Mouse (Mus musculus) ES-Bruce4 (cell line): ENCODE data around the gene Cox17. TPM values are rescaled to one million over a fixed set of nuclear protein-coding genes. Genes with fewer than 3 reads are reported as not detected.

Experiments used
- H3K27ac ChIP-seq: 2 replicates; pipeline ENCODE4 v1.5.1; 2012; ENCODE audit warnings: low read length, inconsistent platforms; ENCODE audit not compliant: insufficient read depth
- H3K27me3 ChIP-seq: 2 replicates; pipeline ENCODE4 v1.6.1; 2012; ENCODE audit warnings: mild to moderate bottlenecking, low read length, inconsistent platforms; ENCODE audit not compliant: control insufficient read depth, poor library complexity, insufficient read depth, severe bottlenecking
- H3K36me3 ChIP-seq: 2 replicates; pipeline ENCODE4 v1.6.1; 2012; ENCODE audit warnings: inconsistent platforms, mild to moderate bottlenecking, low read length, moderate library complexity; ENCODE audit not compliant: control insufficient read depth, poor library complexity, insufficient read depth, severe bottlenecking
- H3K4me1 ChIP-seq: one replicate; pipeline ENCODE4 v1.8.1; 2011; ENCODE audit warnings: low read length; ENCODE audit not compliant: control insufficient read depth, insufficient read depth
- H3K4me3 ChIP-seq: 2 replicates; pipeline ENCODE4 v1.5.1; 2011; ENCODE audit warnings: low read depth, mild to moderate bottlenecking, low read length
- H3K9ac ChIP-seq: 2 replicates; pipeline ENCODE4 v1.6.1; 2012; ENCODE audit warnings: low read depth, mild to moderate bottlenecking, inconsistent platforms; ENCODE audit not compliant: poor library complexity, severe bottlenecking
- H3K9me3 ChIP-seq: replicated peaks from 2 replicates; pipeline ENCODE4 v1.6.1; 2012; ENCODE audit warnings: mild to moderate bottlenecking, low read length, inconsistent platforms; ENCODE audit not compliant: control insufficient read depth, poor library complexity, insufficient read depth, severe bottlenecking
- CTCF ChIP-seq: IDR thresholded peaks from one replicate; pipeline ENCODE4 v1.8.1; 2011; ENCODE audit warnings: low read depth, low read length
- EP300 ChIP-seq: IDR thresholded peaks from 2 replicates; pipeline ENCODE4 v1.6.1; 2011; ENCODE audit warnings: low read depth, low read length; ENCODE audit not compliant: insufficient read depth
- POLR2A ChIP-seq: IDR thresholded peaks from one replicate; pipeline ENCODE4 v1.8.1; 2011; ENCODE audit warnings: low read length; ENCODE audit not compliant: insufficient read depth
- polyA plus RNA-seq: library from polyadenylated mRNA; stranded (reverse); fragments of >200 nt; gene quantifications from 2 replicates; pipeline ENCODE4 v1.2.4, GENCODE M21; 2011; ENCODE audit warnings: low read depth; ENCODE audit not compliant: missing spikeins, insufficient read depth, insufficient read length

Gene Cox17
- polyA plus RNA-seq, 1 experiment, result 226 TPM

- H3K27me3 ChIP-seq, result no peaks in the 10 kb centered on the region
- no peaks in the 10 kb centered on the region for H3K36me3 ChIP-seq
- peaks cover 4% of the 10 kb centered on the region for H3K4me1 ChIP-seq
- no peaks in the 10 kb centered on the region for H3K9me3 ChIP-seq
- H3K27ac ChIP-seq, result no peak overlapping the region
- TF ChIP-seq POLR2A (no peak), CTCF (no peak), EP300 (no peak)
- H3K9ac ChIP-seq, result no peak overlapping the region
- H3K4me3 ChIP-seq, result no peak overlapping the region
Observed at GRCm38 (mm10) chr16:38396155-38396554, 49.4 kb downstream of the Cox17 start.

- no peaks in the 10 kb centered on the region for H3K36me3 ChIP-seq
- H3K4me1 ChIP-seq, result peaks cover 4% of the 10 kb centered on the region
- H3K9ac ChIP-seq, result no peak overlapping the region
Observed at GRCm38 (mm10) chr16:38398266-38398665, 51.5 kb downstream of the Cox17 start.

GRCm38 (mm10) chr16:38399076-38399475 is 52.3 kb downstream of the Cox17 start:
- Histone ChIP-seq H3K4me1 (peaks cover 4% of the 10 kb centered on the region), H3K9me3 (no peaks in the 10 kb centered on the region), H3K27ac (no peak overlapping the region), H3K4me3 (no peak overlapping the region), H3K36me3 (no peaks in the 10 kb centered on the region), H3K27me3 (no peaks in the 10 kb centered on the region), H3K9ac (no peak overlapping the region)
- TF ChIP-seq EP300, result no peak
- no peak for TF ChIP-seq POLR2A
- TF ChIP-seq CTCF, result no peak

More at GRCm38 (mm10) chr16:38398266-38398665, 51.5 kb downstream of the Cox17 start:
- Histone ChIP-seq H3K9me3 (no peaks in the 10 kb centered on the region), H3K27me3 (no peaks in the 10 kb centered on the region), H3K27ac (no peak overlapping the region), H3K4me3 (no peak overlapping the region)
- no peak for TF ChIP-seq EP300
- no peak for TF ChIP-seq POLR2A
- no peak for TF ChIP-seq CTCF

GRCm38 (mm10) chr16:38399531-38400231 is 52.9 kb downstream of the Cox17 start:
- TF ChIP-seq CTCF (no peak), EP300 (no peak), POLR2A (no peak)
- Histone ChIP-seq H3K36me3 (no peaks in the 10 kb centered on the region), H3K9me3 (no peaks in the 10 kb centered on the region), H3K4me3 (peak overlapping the region; percentile 51), H3K4me1 (peaks cover 4% of the 10 kb centered on the region), H3K9ac (peak overlapping the region; percentile 24; the same call in 1 of the 2 replicates), H3K27me3 (no peaks in the 10 kb centered on the region), H3K27ac (peak overlapping the region; percentile 16; the same call in 1 of the 2 replicates)

DNA sequence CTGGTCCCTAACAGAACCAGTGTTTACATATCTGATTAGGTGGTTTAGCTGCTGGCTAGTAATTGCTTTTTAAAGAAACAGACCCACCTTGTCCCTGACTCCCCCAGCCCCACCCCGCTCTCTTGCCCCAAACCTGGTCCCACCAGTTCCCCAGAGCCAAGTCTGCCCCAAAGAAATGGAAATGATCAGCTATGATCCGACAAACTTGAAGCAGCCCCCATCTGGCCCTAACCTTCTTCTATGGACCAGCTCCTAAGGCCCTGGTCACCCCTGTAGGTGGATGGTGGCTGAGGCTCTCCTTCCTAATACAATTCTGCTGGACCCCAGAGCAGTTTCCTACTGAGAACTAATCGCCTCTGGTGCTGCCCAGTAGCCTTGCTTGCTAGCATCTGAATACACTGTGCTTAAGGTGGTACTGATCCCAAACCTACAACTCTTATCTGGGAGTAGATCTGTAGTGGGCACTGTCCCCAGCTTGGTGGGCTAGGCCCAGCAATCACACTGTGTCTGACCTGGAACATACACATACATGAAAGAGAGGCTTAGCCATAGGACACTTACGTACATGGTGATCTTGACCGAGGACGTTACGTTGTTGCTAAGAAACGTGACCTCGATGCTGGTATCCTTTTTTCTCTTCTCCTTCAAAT is 53.6 kb downstream of the Cox17 start:
- no peaks in the 10 kb centered on the region for H3K27me3 ChIP-seq
- peaks cover 4% of the 10 kb centered on the region for H3K4me1 ChIP-seq
- H3K36me3 ChIP-seq, result no peaks in the 10 kb centered on the region
- peak overlapping the region; percentile 24; the same call in 1 of the 2 replicates for H3K9ac ChIP-seq
- H3K27ac ChIP-seq, result no peak overlapping the region
- no peak for TF ChIP-seq POLR2A
- no peak for TF ChIP-seq CTCF
- TF ChIP-seq EP300, result no peak
- no peaks in the 10 kb centered on the region for H3K9me3 ChIP-seq
- no peak overlapping the region; the same call in 1 of the 2 replicates for H3K4me3 ChIP-seq

DNA sequence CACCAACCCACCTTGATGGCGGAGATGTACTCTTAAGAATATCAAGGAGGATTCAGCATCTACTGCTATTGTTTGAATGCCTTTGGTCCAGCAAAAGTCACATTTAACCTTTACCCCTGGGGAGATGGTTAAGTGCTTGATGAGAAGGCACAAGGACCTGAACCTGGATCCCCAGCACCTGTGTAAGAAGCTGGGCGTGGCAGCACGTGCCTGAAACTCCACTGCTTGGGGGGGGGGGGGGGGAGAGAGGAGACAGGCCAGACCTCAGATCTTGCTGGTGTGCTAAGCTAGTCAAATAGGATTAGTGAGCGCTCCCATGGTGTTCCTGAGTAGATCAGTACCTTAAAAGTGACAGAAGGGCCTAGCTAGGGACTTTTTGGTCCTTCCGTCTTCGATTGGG is 54.7 kb downstream of the Cox17 start:
- no peak overlapping the region for H3K27ac ChIP-seq

More for the DNA sequence above, 54.7 kb downstream of the Cox17 start:
- Histone ChIP-seq H3K4me3 (no peak overlapping the region), H3K4me1 (peaks cover 4% of the 10 kb centered on the region), H3K36me3 (no peaks in the 10 kb centered on the region), H3K27me3 (no peaks in the 10 kb centered on the region), H3K9ac (no peak overlapping the region), H3K9me3 (no peaks in the 10 kb centered on the region)
- no peak for TF ChIP-seq POLR2A
- TF ChIP-seq CTCF, result no peak
- TF ChIP-seq EP300, result no peak

Other genes with a start within 250 kb of the Cox17 start
- not detected in 2 replicates for gene Nr1i2, start 52.2 kb upstream of the Cox17 start, polyA plus RNA-seq
- gene Maats1, start 4.8 kb upstream of the Cox17 start, polyA plus RNA-seq, result 0.58 and 0.96 TPM in 2 replicates
- not detected in 2 replicates for gene Gm21987, start within 50 bp of the Cox17 start, polyA plus RNA-seq
- not detected in 2 replicates for gene Popdc2, start 15.2 kb downstream of the Cox17 start, polyA plus RNA-seq
- 1.9 and 2.5 TPM in 2 replicates for gene Pla1a, start 86.2 kb downstream of the Cox17 start, polyA plus RNA-seq
- gene Adprh, start 105.7 kb downstream of the Cox17 start, polyA plus RNA-seq, result 50.7 and 51.3 TPM in 2 replicates
- 1.3 and 1.7 TPM in 2 replicates for gene Cd80, start 108.6 kb downstream of the Cox17 start, polyA plus RNA-seq
- gene Timmdc1, start 175.7 kb downstream of the Cox17 start, polyA plus RNA-seq, result 46.4 and 53.9 TPM in 2 replicates
- gene Poglut1, start 203.3 kb downstream of the Cox17 start, polyA plus RNA-seq, result 90.1 and 99.5 TPM in 2 replicates
- 165 and 186 TPM in 2 replicates for gene Tmem39a, start 211.7 kb downstream of the Cox17 start, polyA plus RNA-seq